Mouse (Mus musculus) cerebellum, adult 2 months (tissue): ENCODE data around the gene Ifrd2. TPM values are rescaled to one million over a fixed set of nuclear protein-coding genes. Genes with fewer than 3 reads are reported as not detected.
A peak's percentile ranks its signal among the peaks of the same experiment; 100 is the strongest.

Experiments
- DNase-seq, 2 experiments: peaks; one replicate each; pipeline ENCODE4 v3.0.0; 2021
- H3K27ac ChIP-seq: fragments of 200-500 bp; 2 replicates; pipeline ENCODE4 v1.5.1; 2012; ENCODE audit warnings: low read length, control low read depth, inconsistent platforms; ENCODE audit not compliant: insufficient read depth
- H3K27me3 ChIP-seq: fragments of 200-500 bp; 2 replicates; pipeline ENCODE4 v1.6.1; 2012; ENCODE audit warnings: inconsistent platforms, mild to moderate bottlenecking, low read length, moderate library complexity; ENCODE audit not compliant: control insufficient read depth, insufficient read depth
- H3K4me1 ChIP-seq: fragments of 200-500 bp; 2 replicates; pipeline ENCODE4 v1.6.1; 2011; ENCODE audit warnings: low read length; ENCODE audit not compliant: control insufficient read depth, insufficient read depth
- H3K4me3 ChIP-seq: fragments of 200-500 bp; replicated peaks from 2 replicates; pipeline ENCODE3; 2011; ENCODE audit warnings: mild to moderate bottlenecking, low read depth, low read length, control low read depth; ENCODE audit not compliant: insufficient read depth
- CTCF ChIP-seq: fragments of 200-500 bp; IDR thresholded peaks from 2 replicates; pipeline ENCODE4 v1.5.1; 2011; ENCODE audit warnings: low read depth, mild to moderate bottlenecking, control low read depth, low read length, moderate library complexity, borderline replicate concordance; ENCODE audit not compliant: insufficient read depth
- POLR2A ChIP-seq: fragments of 200-500 bp; IDR thresholded peaks from 2 replicates; pipeline ENCODE4 v1.6.1; 2011; ENCODE audit warnings: low read length, control low read depth, borderline replicate concordance; ENCODE audit not compliant: insufficient read depth
- WGBS: fragments of 180-500 bp; shearing (Covaris S2); methylation state at CpG from one replicate; pipeline ENCODE4 v1.1.7; 2018; 5-methylcytosine and 5-hydroxymethylcytosine counted together
- polyA plus RNA-seq: library from polyadenylated mRNA; depleted of rRNA; stranded (reverse); fragments of >200 nt; gene quantifications from 2 replicates; pipeline ENCODE4 v1.2.3, GENCODE M21; 2012

The Ifrd2 gene
- polyA plus RNA-seq, 1 experiment, result 20.2 TPM

DNA sequence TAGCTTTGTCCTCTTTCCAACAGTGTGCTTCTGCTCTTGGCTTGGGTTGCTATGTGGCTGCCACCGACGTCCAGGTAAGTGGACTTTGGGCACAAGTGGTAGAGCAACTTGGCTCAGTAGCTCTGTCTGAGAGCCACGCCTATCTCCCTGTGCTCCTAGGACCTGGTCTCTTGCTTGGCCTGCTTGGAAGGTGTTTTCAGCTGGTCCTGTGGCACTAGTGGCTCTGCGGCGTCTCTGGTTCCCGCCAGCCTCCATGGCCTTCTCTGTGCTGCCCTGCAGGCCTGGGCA lies 3.3 kb downstream of the Ifrd2 start:
- no peak for TF ChIP-seq POLR2A
- TF ChIP-seq CTCF, result no peak
- Histone ChIP-seq H3K27ac (no peak overlapping the region), H3K4me3 (no peak overlapping the region), H3K4me1 (peaks cover 30% of the 10 kb centered on the region), H3K27me3 (no peaks in the 10 kb centered on the region)
- no peak for DNase-seq
- WGBS, result 92% methylated on average over 6 of the region's 6 CpGs

DNA sequence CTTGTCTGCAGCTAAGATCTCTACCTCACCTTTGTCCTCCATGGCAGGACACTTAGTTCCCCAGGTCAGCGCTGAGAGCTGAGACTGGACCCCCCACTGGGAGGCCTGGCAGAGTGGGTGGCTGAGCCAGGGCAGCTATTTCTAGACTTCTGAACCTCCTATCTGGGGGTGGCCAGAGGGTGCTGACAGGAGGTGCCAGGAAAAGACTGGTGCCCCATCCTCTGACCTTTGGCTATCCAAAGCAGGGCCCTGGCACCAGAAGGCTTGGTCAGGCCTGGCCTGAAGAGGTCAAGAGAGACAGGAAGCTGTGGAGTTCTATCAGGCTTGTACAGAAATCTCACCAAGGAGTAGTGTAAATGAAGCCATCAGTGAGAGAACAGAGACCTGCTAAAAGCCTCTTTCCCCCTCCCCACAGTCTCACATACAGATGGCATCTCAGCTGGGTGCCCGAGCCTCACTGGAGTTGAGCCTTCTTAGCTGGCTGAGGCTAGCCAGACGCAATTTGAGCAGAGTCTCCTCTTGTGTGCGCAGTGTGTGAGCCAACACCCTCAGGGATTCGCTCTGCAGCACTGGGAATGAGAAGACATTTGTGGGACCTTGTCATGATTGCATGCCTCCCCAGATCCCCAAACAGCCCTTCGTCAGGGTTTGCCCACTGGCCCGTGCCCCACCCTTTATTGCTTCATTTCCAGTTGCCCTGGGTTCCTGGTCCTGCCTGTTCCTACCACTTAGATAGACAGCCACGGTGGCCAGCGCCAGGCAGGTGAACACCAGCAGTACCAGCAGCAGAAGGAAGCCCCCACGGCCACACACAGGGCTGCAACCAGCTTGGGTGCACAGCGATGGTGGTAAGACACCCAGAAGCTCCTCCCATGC lies 5.9 kb downstream of the Ifrd2 start:
- WGBS, result 13% methylated on average over 11 of the region's 11 CpGs
- peak; percentile 90 to 93 for DNase-seq
- peaks cover 40% of the 10 kb centered on the region for H3K4me1 ChIP-seq
- H3K4me3 ChIP-seq, result no peak overlapping the region
- TF ChIP-seq POLR2A (no peak), CTCF (no peak)
- H3K27me3 ChIP-seq, result no peaks in the 10 kb centered on the region
- H3K27ac ChIP-seq, result peak overlapping the region; percentile 77

DNA sequence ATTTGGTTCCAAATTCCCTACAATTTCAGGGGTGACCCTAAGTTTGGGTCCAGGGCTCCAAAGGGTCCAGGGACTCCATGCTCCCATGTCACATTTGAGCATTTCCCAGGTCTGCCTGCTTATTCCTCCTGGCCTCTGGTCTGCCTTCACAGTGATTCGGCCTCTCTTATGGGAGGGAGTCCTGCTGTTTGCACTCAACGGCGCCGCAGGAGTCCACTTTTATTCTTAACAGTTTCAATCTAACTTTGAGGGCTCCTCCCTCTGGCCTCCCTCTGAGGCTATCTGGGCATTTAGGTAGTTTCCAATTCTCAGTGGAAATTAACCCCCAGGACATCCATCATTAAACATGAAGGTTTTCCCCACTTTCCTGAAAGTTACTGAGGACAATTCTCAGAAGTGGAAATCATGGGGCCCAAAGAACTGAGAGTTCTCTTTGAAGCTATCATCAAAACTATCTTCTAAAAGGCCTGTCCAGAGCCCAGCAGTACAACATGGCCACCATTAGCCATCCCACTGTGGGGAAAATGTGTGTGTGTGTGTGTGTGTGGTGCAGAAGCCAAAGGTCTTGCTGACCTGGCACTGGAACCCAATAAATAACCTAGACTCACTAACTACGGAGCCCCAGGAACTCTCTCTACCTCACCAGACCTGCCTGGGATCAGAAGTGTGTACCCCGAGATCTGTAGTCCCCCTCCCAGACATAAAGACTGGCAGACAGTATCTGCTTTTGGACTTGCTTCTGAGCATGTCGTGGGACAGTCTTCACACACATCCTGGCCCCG lies 7.0 kb downstream of the Ifrd2 start:
- no peak overlapping the region for H3K4me3 ChIP-seq
- H3K27me3 ChIP-seq, result no peaks in the 10 kb centered on the region
- no peak overlapping the region for H3K27ac ChIP-seq
- H3K4me1 ChIP-seq, result peaks cover 40% of the 10 kb centered on the region
- WGBS, result 88% methylated on average over 8 of the region's 8 CpGs
- TF ChIP-seq CTCF (no peak), POLR2A (no peak)
- no peak for DNase-seq

DNA sequence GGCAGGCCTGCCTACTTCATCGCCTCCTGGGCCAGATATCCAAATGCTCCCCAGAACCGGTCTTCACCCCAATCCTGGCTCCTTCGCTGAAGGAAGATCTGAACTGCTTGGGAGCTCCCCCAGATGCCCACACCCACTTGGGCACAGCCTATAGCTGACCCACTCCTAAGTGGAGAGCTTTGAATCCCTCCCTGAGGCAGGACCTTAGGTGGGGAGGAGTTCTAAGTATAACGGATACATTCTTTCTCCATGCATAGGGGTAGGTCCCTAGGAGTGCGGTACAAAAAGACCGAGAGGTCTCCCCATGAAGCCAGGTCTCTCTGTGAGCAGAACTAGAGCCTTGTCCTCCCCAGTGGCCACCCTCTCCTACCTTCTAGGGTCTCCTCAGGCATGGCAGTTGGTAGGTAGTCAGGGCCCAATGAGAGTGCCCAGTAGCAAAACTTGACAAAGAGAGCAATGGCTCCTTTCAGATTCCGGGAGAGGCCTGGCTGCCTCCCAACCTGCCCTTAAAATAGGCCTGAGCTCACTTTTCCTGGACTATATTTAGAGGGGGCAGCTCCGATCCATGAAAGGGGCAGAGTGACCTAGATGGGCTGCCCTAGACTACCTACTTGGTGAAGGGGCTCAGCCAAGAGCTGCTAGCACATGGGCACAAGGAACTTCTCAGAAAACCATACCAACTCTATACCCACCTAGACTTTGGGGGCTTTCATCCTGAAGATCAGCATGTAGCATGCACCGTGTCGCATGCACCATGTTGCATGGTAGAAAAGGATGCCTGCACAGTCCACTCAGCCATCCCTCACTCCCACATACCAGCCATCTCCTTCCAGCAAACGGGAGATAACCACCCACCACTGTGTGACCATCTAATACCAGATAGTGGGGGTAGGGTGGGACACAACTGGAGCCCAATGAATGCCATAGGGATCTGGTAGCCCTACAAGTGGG lies 9.5 kb downstream of the Ifrd2 start:
- no peak for DNase-seq
- TF ChIP-seq CTCF (no peak), POLR2A (no peak)
- H3K4me1 ChIP-seq, result peaks cover 33% of the 10 kb centered on the region
- WGBS, result 73% methylated on average over 11 of the region's 11 CpGs
- no peak overlapping the region for H3K27ac ChIP-seq
- no peaks in the 10 kb centered on the region for H3K27me3 ChIP-seq
- no peak overlapping the region for H3K4me3 ChIP-seq

DNA sequence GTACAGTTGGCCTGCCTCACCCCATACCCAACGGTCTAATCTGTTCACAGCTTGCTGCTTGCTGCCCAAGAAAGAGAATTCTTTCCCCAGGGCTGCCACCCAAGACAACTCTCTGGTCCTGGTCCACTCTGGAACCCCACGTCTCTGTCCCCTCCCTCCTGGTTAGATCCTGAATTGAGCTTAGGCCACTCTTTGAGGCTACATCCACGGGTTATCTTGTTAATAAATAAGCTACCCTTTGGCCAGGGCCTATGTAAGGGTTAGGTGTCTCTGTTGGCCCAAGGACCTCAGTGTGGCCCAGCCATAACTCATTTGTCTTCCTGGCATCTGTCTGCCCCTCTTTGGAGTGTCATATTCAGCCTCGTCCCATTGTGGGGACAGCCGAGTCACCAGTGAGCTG lies 10.9 kb downstream of the Ifrd2 start:
- H3K27ac ChIP-seq, result no peak overlapping the region
- peaks cover 18% of the 10 kb centered on the region for H3K4me1 ChIP-seq
- TF ChIP-seq CTCF (no peak), POLR2A (no peak)
- H3K27me3 ChIP-seq, result no peaks in the 10 kb centered on the region
- WGBS, result 86% methylated on average over 5 of the region's 5 CpGs
- no peak overlapping the region for H3K4me3 ChIP-seq
- DNase-seq, result no peak

- DNase-seq, result no peak
- peaks cover 10% of the 10 kb centered on the region for H3K4me1 ChIP-seq
- H3K27ac ChIP-seq, result no peak overlapping the region
- 94% methylated on average over 9 of the region's 9 CpGs for WGBS
- H3K4me3 ChIP-seq, result no peak overlapping the region
- no peaks in the 10 kb centered on the region for H3K27me3 ChIP-seq
- TF ChIP-seq CTCF (no peak), POLR2A (no peak)
Measured at GRCm38 (mm10) chr9:107599433-107599832, 12.0 kb downstream of the Ifrd2 start.

DNA sequence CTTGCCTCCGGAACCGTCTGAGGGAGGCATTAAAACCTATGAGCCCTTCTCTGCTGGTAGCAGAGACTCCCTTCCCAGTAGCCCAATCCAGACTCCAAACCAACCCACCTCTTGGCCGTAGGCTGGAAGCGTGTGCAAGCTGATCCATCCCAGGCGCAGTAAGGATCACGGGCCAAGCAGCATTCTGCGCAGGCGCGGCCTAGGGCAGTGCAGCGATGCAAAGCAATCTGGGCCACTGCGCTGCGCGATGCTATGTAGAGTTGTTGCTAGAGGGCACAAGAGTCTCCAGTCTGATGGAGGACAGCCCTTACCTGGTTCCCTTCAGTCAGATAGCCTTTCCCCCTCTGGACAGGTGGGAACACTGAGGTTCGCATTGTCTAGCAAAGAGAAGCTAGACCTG lies 12.4 kb downstream of the Ifrd2 start:
- Histone ChIP-seq H3K27ac (no peak overlapping the region), H3K4me3 (no peak overlapping the region), H3K4me1 (peaks cover 10% of the 10 kb centered on the region), H3K27me3 (no peaks in the 10 kb centered on the region)
- peak; percentile 60 to 73 for DNase-seq
- no peak for TF ChIP-seq POLR2A
- TF ChIP-seq CTCF, result no peak
- 65% methylated on average over 14 of the region's 14 CpGs for WGBS
